Mouse (Mus musculus) midbrain, postnatal 0 days (tissue): ENCODE measurements at regions not wholly inside any gene's neighbourhood (a gene's known extent, or its start where the extent isn't known, plus 50 kb on each side); places are given as distances from the start of the nearest gene placed in this dataset.

ENCODE experiments used
- ATAC-seq: fragments of 200-750 bp; cut with Nextera tagmentation; 2 replicates; pipeline ENCODE4 v1.8.0; 2017; ENCODE audit warnings: moderate number of reproducible peaks, mild to moderate bottlenecking, moderate TSS enrichment, moderate library complexity; ENCODE audit not compliant: low FRiP score
- DNase-seq: peaks from one replicate; pipeline ENCODE4 v3.0.0-alpha.2; 2015; ENCODE audit warnings: low spot score
- H3K27ac ChIP-seq: fragments of 300-500 bp; sonication (generic); 2 replicates; pipeline ENCODE4 v1.5.1; 2014; ENCODE audit warnings: low read depth, mild to moderate bottlenecking, low read length, mixed read lengths
- H3K27me3 ChIP-seq: fragments of 300-500 bp; sonication (generic); 2 replicates; pipeline ENCODE4 v1.6.1; 2014; ENCODE audit warnings: low read length, control low read depth, mixed read lengths; ENCODE audit not compliant: insufficient read depth
- H3K36me3 ChIP-seq: fragments of 300-500 bp; sonication (generic); 2 replicates; pipeline ENCODE4 v1.6.1; 2014; ENCODE audit warnings: low read length, control low read depth, mixed read lengths; ENCODE audit not compliant: insufficient read depth
- H3K4me1 ChIP-seq: fragments of 300-500 bp; sonication (generic); 2 replicates; pipeline ENCODE4 v1.6.1; 2014; ENCODE audit warnings: mild to moderate bottlenecking, control low read depth, antibody characterized with exemption, low read length, mixed read lengths; ENCODE audit not compliant: insufficient read depth
- H3K4me2 ChIP-seq: fragments of 300-500 bp; sonication (generic); 2 replicates; pipeline ENCODE4 v1.6.1; 2014; ENCODE audit warnings: low read depth, mild to moderate bottlenecking, low read length, mixed read lengths; ENCODE audit not compliant: poor library complexity, severe bottlenecking
- H3K4me3 ChIP-seq: fragments of 300-500 bp; sonication (generic); 2 replicates; pipeline ENCODE4 v1.5.1; 2014; ENCODE audit warnings: low read depth, mild to moderate bottlenecking, low read length, moderate library complexity
- H3K9ac ChIP-seq: fragments of 300-500 bp; sonication (generic); replicated peaks from 2 replicates; pipeline ENCODE4 v1.6.1; 2014; ENCODE audit warnings: mild to moderate bottlenecking, low read length, moderate library complexity, mixed read lengths; ENCODE audit not compliant: poor library complexity, severe bottlenecking
- H3K9me3 ChIP-seq: fragments of 300-500 bp; sonication (generic); 2 replicates; pipeline ENCODE4 v1.6.1; 2016; ENCODE audit warnings: low read length, control low read depth
- CTCF ChIP-seq: IDR thresholded peaks from 2 replicates; pipeline ENCODE4 v1.5.1; 2016; ENCODE audit warnings: antibody characterized with exemption, mild to moderate bottlenecking
- WGBS: fragments of 180-500 bp; shearing (Covaris S2); extraction: QIAGEN DNeasy Blood & Tissue Kit; methylation state at CpG from one replicate; pipeline ENCODE4 v1.1.7; 2014; 5-methylcytosine and 5-hydroxymethylcytosine counted together

GRCm38 (mm10) chr7:65588197-65588596 lies 56.5 kb upstream of the Tarsl2 start:
- Histone ChIP-seq H3K27ac (no peak overlapping the region), H3K27me3 (no peaks in the 10 kb centered on the region), H3K4me3 (no peak overlapping the region), H3K9ac (no peak overlapping the region), H3K9me3 (no peaks in the 10 kb centered on the region), H3K4me1 (no peaks in the 10 kb centered on the region), H3K36me3 (no peaks in the 10 kb centered on the region), H3K4me2 (no peak overlapping the region)
- WGBS: 93% methylated on average over 5 of the region's 5 CpGs
- TF ChIP-seq CTCF: no peak
- ATAC-seq (no peak), DNase-seq (no peak)

- Histone ChIP-seq H3K4me1 (no peaks in the 10 kb centered on the region), H3K9me3 (no peaks in the 10 kb centered on the region), H3K9ac (no peak overlapping the region), H3K4me2 (no peak overlapping the region), H3K4me3 (no peak overlapping the region), H3K36me3 (no peaks in the 10 kb centered on the region), H3K27ac (0 out of 2 replicates have a peak overlapping the region, but pooled peaks have one; percentile 18), H3K27me3 (no peaks in the 10 kb centered on the region)
- no peak for ATAC-seq
- no peak for DNase-seq
- 69% methylated on average over 12 of the region's 12 CpGs for WGBS
- no peak for TF ChIP-seq CTCF
These were observed 58.3 kb upstream of the Tarsl2 start for GRCm38 (mm10) chr7:65586429-65586828.

GRCm38 (mm10) chr7:65585251-65585650 lies 57.7 kb upstream of the Tjp1 start:
- Histone ChIP-seq H3K9me3 (no peaks in the 10 kb centered on the region), H3K36me3 (no peaks in the 10 kb centered on the region), H3K4me3 (no peak overlapping the region), H3K9ac (no peak overlapping the region), H3K4me1 (no peaks in the 10 kb centered on the region), H3K27ac (no peak overlapping the region), H3K27me3 (no peaks in the 10 kb centered on the region), H3K4me2 (no peak overlapping the region)
- DNase-seq: no peak
- ATAC-seq: no peak
- no peak for TF ChIP-seq CTCF
- 87% methylated on average over 4 of the region's 4 CpGs for WGBS

- WGBS: 62% methylated on average over 10 of the region's 10 CpGs
- TF ChIP-seq CTCF: no peak
- Histone ChIP-seq H3K27ac (no peak overlapping the region), H3K36me3 (no peaks in the 10 kb centered on the region), H3K4me2 (no peak overlapping the region), H3K9ac (no peak overlapping the region), H3K4me1 (no peaks in the 10 kb centered on the region), H3K9me3 (no peaks in the 10 kb centered on the region), H3K4me3 (no peak overlapping the region), H3K27me3 (no peaks in the 10 kb centered on the region)
- ATAC-seq (no peak; the same call in 1 of the 2 replicates), DNase-seq (no peak)
These were observed 53.5 kb upstream of the Tjp1 start for GRCm38 (mm10) chr7:65580938-65581534.
